Mouse (Mus musculus): ENCODE results near the gene Abca1. TPM values are rescaled to one million over a fixed set of nuclear protein-coding genes. Genes with fewer than 3 reads are reported as not detected.

Gene Abca1
- total RNA-seq, 1 experiment from 2014 or later: 21.5 TPM

- no peak for ATAC-seq (replicated peaks; ENCODE audit: insufficient number of reproducible peaks, low FRiP score, low TSS enrichment, poor library complexity, severe bottlenecking)
Observed at GRCm38 (mm10) chr4:53102529-53102928, 57.2 kb downstream of the Abca1 start.

GRCm38 (mm10) chr4:53101306-53101705 lies 58.4 kb downstream of the Abca1 start:
- ATAC-seq (replicated peaks; ENCODE audit: insufficient number of reproducible peaks, low FRiP score, low TSS enrichment, poor library complexity, severe bottlenecking): no peak

- ATAC-seq (replicated peaks; ENCODE audit: insufficient number of reproducible peaks, low FRiP score, low TSS enrichment, poor library complexity, severe bottlenecking): no peak
Observed at GRCm38 (mm10) chr4:53100492-53100891, 59.2 kb downstream of the Abca1 start.

- ATAC-seq (replicated peaks; ENCODE audit: insufficient number of reproducible peaks, low FRiP score, low TSS enrichment, poor library complexity, severe bottlenecking): no peak
Observed at GRCm38 (mm10) chr4:53094850-53095249, 64.8 kb downstream of the Abca1 start.

- no peak for ATAC-seq (replicated peaks; ENCODE audit: insufficient number of reproducible peaks, low FRiP score, low TSS enrichment, poor library complexity, severe bottlenecking)
Observed at GRCm38 (mm10) chr4:53094331-53094730, 65.4 kb downstream of the Abca1 start.

GRCm38 (mm10) chr4:53093615-53094014 lies 66.1 kb downstream of the Abca1 start:
- ATAC-seq (replicated peaks; ENCODE audit: insufficient number of reproducible peaks, low FRiP score, low TSS enrichment, poor library complexity, severe bottlenecking): no peak

GRCm38 (mm10) chr4:53089641-53090040 lies 70.1 kb downstream of the Abca1 start:
- no peak for ATAC-seq (replicated peaks; ENCODE audit: insufficient number of reproducible peaks, low FRiP score, low TSS enrichment, poor library complexity, severe bottlenecking)

- ATAC-seq (replicated peaks; ENCODE audit: insufficient number of reproducible peaks, low FRiP score, low TSS enrichment, poor library complexity, severe bottlenecking): no peak
Observed at GRCm38 (mm10) chr4:53088999-53089398, 70.7 kb downstream of the Abca1 start.

GRCm38 (mm10) chr4:53086636-53087035 lies 73.1 kb downstream of the Abca1 start:
- no peak for ATAC-seq (replicated peaks; ENCODE audit: insufficient number of reproducible peaks, low FRiP score, low TSS enrichment, poor library complexity, severe bottlenecking)

GRCm38 (mm10) chr4:53085634-53086033 lies 74.1 kb downstream of the Abca1 start:
- no peak for ATAC-seq (replicated peaks; ENCODE audit: insufficient number of reproducible peaks, low FRiP score, low TSS enrichment, poor library complexity, severe bottlenecking)

- no peak for ATAC-seq (replicated peaks; ENCODE audit: insufficient number of reproducible peaks, low FRiP score, low TSS enrichment, poor library complexity, severe bottlenecking)
Observed at GRCm38 (mm10) chr4:53083071-53083470, 76.6 kb downstream of the Abca1 start.

GRCm38 (mm10) chr4:53082451-53082850 lies 77.2 kb downstream of the Abca1 start:
- no peak for ATAC-seq (replicated peaks; ENCODE audit: insufficient number of reproducible peaks, low FRiP score, low TSS enrichment, poor library complexity, severe bottlenecking)

GRCm38 (mm10) chr4:53081851-53082250 lies 77.8 kb downstream of the Abca1 start:
- ATAC-seq (replicated peaks; ENCODE audit: insufficient number of reproducible peaks, low FRiP score, low TSS enrichment, poor library complexity, severe bottlenecking): no peak

- ATAC-seq (replicated peaks; ENCODE audit: insufficient number of reproducible peaks, low FRiP score, low TSS enrichment, poor library complexity, severe bottlenecking): no peak
Observed at GRCm38 (mm10) chr4:53080290-53080689, 79.4 kb downstream of the Abca1 start.

- ATAC-seq (replicated peaks; ENCODE audit: insufficient number of reproducible peaks, low FRiP score, low TSS enrichment, poor library complexity, severe bottlenecking): no peak
Observed at GRCm38 (mm10) chr4:53078793-53079310, 80.8 kb downstream of the Abca1 start.

- no peak for ATAC-seq (replicated peaks; ENCODE audit: insufficient number of reproducible peaks, low FRiP score, low TSS enrichment, poor library complexity, severe bottlenecking)
Observed at GRCm38 (mm10) chr4:53076788-53077350, 82.8 kb downstream of the Abca1 start.

- ATAC-seq (replicated peaks; ENCODE audit: insufficient number of reproducible peaks, low FRiP score, low TSS enrichment, poor library complexity, severe bottlenecking): no peak
Observed at GRCm38 (mm10) chr4:53073025-53073424, 86.7 kb downstream of the Abca1 start.

- ATAC-seq (replicated peaks; ENCODE audit: insufficient number of reproducible peaks, low FRiP score, low TSS enrichment, poor library complexity, severe bottlenecking): no peak
Observed at GRCm38 (mm10) chr4:53062301-53063008, 97.2 kb downstream of the Abca1 start.

GRCm38 (mm10) chr4:53046238-53047022 lies 113.3 kb downstream of the Abca1 start:
- ATAC-seq (replicated peaks; ENCODE audit: insufficient number of reproducible peaks, low FRiP score, low TSS enrichment, poor library complexity, severe bottlenecking): no peak

GRCm38 (mm10) chr4:53045807-53046206 lies 113.9 kb downstream of the Abca1 start:
- no peak for ATAC-seq (replicated peaks; ENCODE audit: insufficient number of reproducible peaks, low FRiP score, low TSS enrichment, poor library complexity, severe bottlenecking)

Data from monocyte, adult 5-6 weeks (primary cell).